ENCODE assay signal across 26 mouse cellular contexts in genomic region chr4:131947848-131948247, GRCm38 (mm10). TPM values are rescaled to one million over a fixed set of nuclear protein-coding genes. Genes with fewer than 3 reads are reported as not detected.
DNase-seq lines count a peak whose midpoint lies in the region; ATAC-seq and TF ChIP-seq lines count a peak whose summit lies in the region.
"Had no signal": no experiment of that assay in that cellular context is flagged by ENCODE, and none has a peak within 500 bp of the region (broad histone marks: within the 10 kb centered on the region; RNA-seq: fewer than 3 reads in every experiment).

No protein-coding gene starts in this region.

- no peaks in the 10 kb centered on the region for H3K4me1 ChIP-seq in spleen, adult 2 months (ENCODE audit: control insufficient read depth, insufficient read depth, insufficient read length)
- H3K4me1 ChIP-seq in intestine, postnatal 0 days (replicated peaks; ENCODE audit: control insufficient read depth, insufficient read depth, low read length), result no peaks in the 10 kb centered on the region
- H3K4me1 ChIP-seq: embryonic facial prominence, embryonic 13.5 days; liver, embryonic 12.5 days had no signal

- H3K9ac ChIP-seq in intestine, postnatal 0 days (ENCODE audit: low read depth, low read length), result no peak overlapping the region
- H3K9ac ChIP-seq: embryonic facial prominence, embryonic 13.5 days; forebrain, embryonic 15.5 days; kidney, embryonic 15.5 days; liver, embryonic 12.5 days; liver, postnatal 0 days; midbrain, embryonic 13.5 days had no signal

- H3K4me2 ChIP-seq in intestine, postnatal 0 days (replicated peaks; ENCODE audit: low read depth), result no peak overlapping the region
- H3K4me2 ChIP-seq: embryonic facial prominence, embryonic 13.5 days; forebrain, embryonic 15.5 days; kidney, embryonic 15.5 days; liver, embryonic 12.5 days; midbrain, embryonic 13.5 days had no signal

- H3K27ac ChIP-seq in gastrocnemius, adult 2 months, result peak overlapping the region; percentile 66
- peak overlapping the region; percentile 50; the same call in 1 of the 2 replicates for H3K27ac ChIP-seq in spleen, adult 2 months (ENCODE audit: insufficient read depth, low read length)
- H3K27ac ChIP-seq in intestine, postnatal 0 days (ENCODE audit: low read depth, low read length), result no peak overlapping the region
- H3K27ac ChIP-seq: embryonic facial prominence, embryonic 13.5 days; forebrain, embryonic 10.5 days; forebrain, embryonic 15.5 days; kidney, embryonic 15.5 days; left cerebral cortex, adult 2 months; liver, embryonic 12.5 days; macrophage; midbrain, embryonic 13.5 days had no signal

- 92% methylated on average over 11 of the region's 11 CpGs for WGBS in spleen, adult 2 months
- WGBS in intestine, postnatal 0 days, result 64% methylated on average over 11 of the region's 11 CpGs

- ATAC-seq in intestine, postnatal 0 days, result peak; percentile 56; the same call in 1 of the 2 replicates
- no peak for ATAC-seq in frontal cortex, adult (ENCODE audit: low TSS enrichment)
- ATAC-seq in activated CD4-positive, CD25-positive, alpha-beta regulatory T cell, adult 4 months, result no peak
- ATAC-seq: forebrain, embryonic 15.5 days; hindbrain, embryonic 16.5 days; liver, embryonic 12.5 days; liver, postnatal 0 days; midbrain, embryonic 13.5 days had no signal

- H3K4me3 ChIP-seq in gastrocnemius, adult 2 months, result no peak overlapping the region
- H3K4me3 ChIP-seq in spleen, adult 2 months (ENCODE audit: extremely low read depth, insufficient read depth, insufficient read length), result no peak overlapping the region
- H3K4me3 ChIP-seq in intestine, postnatal 0 days (ENCODE audit: low read depth, low read length), result no peak overlapping the region
- H3K4me3 ChIP-seq: embryonic facial prominence, embryonic 13.5 days; forebrain, embryonic 10.5 days; forebrain, embryonic 15.5 days; kidney, embryonic 15.5 days; left cerebral cortex, adult 2 months; liver, embryonic 12.5 days; midbrain, embryonic 13.5 days had no signal

- no peaks in the 10 kb centered on the region for H3K27me3 ChIP-seq in spleen, adult 2 months (ENCODE audit: control insufficient read depth, insufficient read depth, low read length)
- H3K27me3 ChIP-seq in intestine, postnatal 0 days (replicated peaks; ENCODE audit: control insufficient read depth, insufficient read depth, low read length), result no peaks in the 10 kb centered on the region
- H3K27me3 ChIP-seq: embryonic facial prominence, embryonic 13.5 days; forebrain, embryonic 15.5 days; kidney, embryonic 15.5 days; liver, embryonic 12.5 days; midbrain, embryonic 13.5 days had no signal

- DNase-seq in gastrocnemius, adult 2 months, result no peak
- DNase-seq in gastrocnemius, postnatal 10 days, result no peak
- DNase-seq in spleen, adult 2 months (ENCODE audit: low read depth in 1 of 2, low spot score in 2 of 2), result no peak
- DNase-seq in spleen, postnatal 10 days (ENCODE audit: low spot score in 2 of 2), result no peak
- no peak for DNase-seq in right cerebral cortex, adult 2 months (ENCODE audit: low spot score in 2 of 2)
- DNase-seq: adrenal gland, postnatal 10 days; cerebellum, adult 11 months; cerebellum, adult 9-11 months; kidney, adult 11 months; liver, postnatal 0 days; right cerebral cortex, postnatal 14 days; thymus, postnatal 14 days had no signal

- intact Hi-C loops in gastrocnemius, adult 2 months (cut with DNase I), result no loop called here

- TF ChIP-seq CTCF in gastrocnemius, adult 2 months (IDR thresholded peaks at IDR 0.05), result no peak
- TF ChIP-seq CTCF in spleen, adult 2 months (IDR thresholded peaks at IDR 0.05; ENCODE audit: extremely low read depth, insufficient read depth, insufficient read length, insufficient replicate concordance), result no peak
- TF ChIP-seq CTCF in intestine, postnatal 0 days (IDR thresholded peaks at IDR 0.05; ENCODE audit: low read depth), result no peak

- no peaks in the 10 kb centered on the region for H3K9me3 ChIP-seq in intestine, postnatal 0 days (ENCODE audit: control insufficient read depth)
- H3K9me3 ChIP-seq: forebrain, embryonic 10.5 days; forebrain, embryonic 15.5 days; kidney, embryonic 15.5 days; liver, embryonic 12.5 days; midbrain, embryonic 13.5 days had no signal

- TF ChIP-seq POLR2A in spleen, adult 2 months (IDR thresholded peaks at IDR 0.05; ENCODE audit: low read depth, low read length), result no peak

- H3K36me3 ChIP-seq in spleen, adult 2 months (ENCODE audit: control insufficient read depth, insufficient read depth, low read length), result peaks cover 7% of the 10 kb centered on the region
- H3K36me3 ChIP-seq in intestine, postnatal 0 days (ENCODE audit: control insufficient read depth, insufficient read depth), result peaks cover 8% of the 10 kb centered on the region; the same call in 1 of the 2 replicates

RNA-seq across cellular contexts. Expression of gene Tmem200b, which starts 26.3 kb away (rescaled TPM):
- total RNA-seq in gastrocnemius, adult 2 months (2021), result 1 to 10 TPM; 1.2 to 4.0 TPM
- 1 to 10 TPM; 6.3 to 7.1 TPM for total RNA-seq in gastrocnemius, postnatal 10 days (2021)
- 11.4 and 17.3 TPM in 2 replicates for polyA plus RNA-seq in spleen, adult 2 months (2012; rRNA removed)
- 1.3 and 1.7 TPM in 2 replicates for polyA plus RNA-seq in intestine, postnatal 0 days (2015; fragmentation: Nextera tagmentation; extraction: Ambion mirVana)
- not detected for polyA plus RNA-seq in activated CD4-positive, CD25-positive, alpha-beta regulatory T cell, adult 4 months (2017; shearing (Covaris generic))
- total RNA-seq: monocyte, adult 5-6 weeks had no signal
- polyA plus RNA-seq: hindbrain, embryonic 16.5 days; macrophage; midbrain, embryonic 13.5 days; neural tube, embryonic 14.5 days had no signal
